Mouse (Mus musculus): ENCODE measurements at regions not wholly inside any gene's neighbourhood (a gene's known extent, or its start where the extent isn't known, plus 50 kb on each side); places are given as distances from the start of the nearest gene placed in this dataset.

GRCm38 (mm10) chr1:143878266-143878665, 101.2 kb downstream of the Uchl5 start:
- no peak for DNase-seq

DNA sequence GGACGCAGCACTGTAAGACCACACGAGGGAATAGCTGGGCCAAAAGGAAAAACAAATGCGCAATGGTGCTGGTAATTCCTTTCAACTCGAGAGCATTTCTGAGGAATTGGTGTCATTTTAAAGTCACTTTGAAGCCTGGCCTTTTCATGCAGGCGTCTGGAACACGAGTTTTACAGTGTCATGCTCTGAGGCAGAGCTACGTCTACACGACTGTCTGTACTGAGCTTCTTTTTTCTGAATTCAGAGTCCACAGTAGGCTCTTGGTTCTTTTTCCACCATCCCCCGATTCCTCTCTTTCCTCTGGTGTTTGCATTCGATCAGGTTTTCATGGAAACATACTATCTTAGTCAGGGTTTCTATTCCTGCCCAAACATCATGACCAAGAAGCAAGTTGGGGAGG, 83.2 kb downstream of the Uchl5 start:
- DNase-seq: no peak

GRCm38 (mm10) chr1:143858532-143858931, 81.5 kb downstream of the Uchl5 start:
- no peak for DNase-seq

Data from right cerebral cortex, postnatal 25 days (tissue).